Mouse (Mus musculus): ENCODE results near the gene Srp68. TPM values are rescaled to one million over a fixed set of nuclear protein-coding genes. Genes with fewer than 3 reads are reported as not detected.

The Srp68 gene
- polyA plus RNA-seq, 1 experiment = 83.0 TPM

DNA sequence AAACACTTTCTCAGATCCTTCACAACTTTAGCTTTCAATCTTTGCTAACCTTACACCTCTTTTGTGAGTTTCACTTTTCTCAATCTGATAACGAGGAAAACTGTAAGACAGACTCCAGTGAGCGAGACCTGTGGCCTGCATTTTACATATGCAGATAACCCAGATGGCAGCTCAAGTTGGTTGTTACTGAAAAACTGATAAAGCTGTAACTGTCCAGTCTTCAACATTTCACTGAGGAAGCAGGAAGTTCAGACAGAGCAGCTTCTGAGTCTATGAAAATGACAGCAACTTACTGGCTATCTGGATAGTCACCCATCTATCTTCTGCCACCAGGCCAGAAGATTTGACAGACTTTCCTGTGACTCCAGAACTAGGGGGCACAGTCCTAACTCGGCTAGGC is 35.6 kb upstream of the Srp68 start:
- peaks cover under 1% of the 10 kb centered on the region for H3K36me3 ChIP-seq (ENCODE audit: control insufficient read depth, insufficient read depth)
- H3ac ChIP-seq (ENCODE audit: control insufficient read depth, insufficient read length) = no peak overlapping the region
- TF ChIP-seq CEBPB (IDR thresholded peaks at IDR 0.05; ENCODE audit: insufficient read depth, poor library complexity, severe bottlenecking) (no peak), MYOD1 (IDR thresholded peaks at IDR 0.05; ENCODE audit: control insufficient read depth in 1 of 3, insufficient read length in 2 of 3, low read depth in 2 of 3) (no peak), POLR2A (IDR thresholded peaks at IDR 0.05; ENCODE audit: insufficient read length, low read depth) (no peak), SRF (IDR thresholded peaks at IDR 0.05; ENCODE audit: control insufficient read depth, insufficient read length, low read depth) (no peak), TCF12 (IDR thresholded peaks at IDR 0.05; ENCODE audit: insufficient read depth, poor library complexity, severe bottlenecking) (no peak), POLR2AphosphoS2 (IDR thresholded peaks at IDR 0.05; ENCODE audit: insufficient read length, low read depth) (no peak), MYOG (IDR thresholded peaks at IDR 0.05; ENCODE audit: control insufficient read depth in 1 of 3, insufficient read depth in 1 of 3, insufficient read length in 2 of 3, low read depth in 2 of 3) (no peak), TCF3 (IDR thresholded peaks at IDR 0.05; ENCODE audit: insufficient read length, low read depth) (no peak), REST (IDR thresholded peaks at IDR 0.05; ENCODE audit: insufficient read depth, insufficient read length) (no peak), USF1 (IDR thresholded peaks at IDR 0.05; ENCODE audit: low read depth) (no peak), E2F4 (IDR thresholded peaks at IDR 0.05; ENCODE audit: insufficient read depth) (no peak), MAX (IDR thresholded peaks at IDR 0.05; ENCODE audit: low read depth) (no peak)
- peaks cover 10% of the 10 kb centered on the region for H3K79me2 ChIP-seq (ENCODE audit: control insufficient read depth, insufficient read depth)
- no peak overlapping the region for H3K4me2 ChIP-seq (ENCODE audit: low read depth)
- H3K4me3 ChIP-seq = no peak overlapping the region
- no peaks in the 10 kb centered on the region for H3K27me3 ChIP-seq (ENCODE audit: control insufficient read depth, insufficient read depth, insufficient read length)

DNA sequence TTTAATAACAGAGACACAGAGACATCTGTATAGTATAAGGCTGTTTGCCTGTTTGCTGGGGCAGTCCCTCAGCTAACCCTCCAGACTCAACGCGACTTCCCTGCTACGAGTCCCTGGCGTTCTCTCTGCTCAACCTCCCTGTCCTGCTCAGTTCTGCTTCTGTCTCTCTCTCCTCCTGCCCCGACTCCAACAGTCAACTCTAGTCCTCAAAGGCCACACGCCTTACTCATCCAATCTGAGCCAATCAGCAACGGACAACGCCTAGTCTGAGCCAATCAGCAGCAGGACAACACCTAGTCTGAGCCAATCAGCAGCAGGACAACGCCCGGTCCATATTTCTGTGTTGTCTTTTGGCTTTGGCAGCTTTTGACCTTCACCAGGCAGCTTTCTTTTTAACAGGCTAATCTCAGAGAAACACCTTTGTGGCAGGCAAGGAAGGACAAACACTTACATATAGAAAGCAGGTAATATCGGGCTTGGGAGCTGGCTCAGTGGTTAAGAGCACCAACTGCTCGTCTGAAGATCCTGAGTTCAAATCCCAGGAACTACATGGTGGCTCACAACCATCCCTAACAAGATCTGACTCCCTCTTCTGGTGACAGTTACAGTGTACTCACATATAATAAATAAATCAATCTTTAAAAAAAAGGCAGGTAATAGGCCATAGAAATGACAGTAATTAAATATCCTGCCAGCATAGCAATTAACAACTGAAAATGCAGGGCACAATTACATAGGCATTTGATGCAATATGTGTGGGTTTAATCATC is 33.9 kb upstream of the Srp68 start:
- TF ChIP-seq CEBPB (IDR thresholded peaks at IDR 0.05; ENCODE audit: insufficient read depth, poor library complexity, severe bottlenecking) (no peak), MYOG (IDR thresholded peaks at IDR 0.05; ENCODE audit: control insufficient read depth in 1 of 3, insufficient read depth in 1 of 3, insufficient read length in 2 of 3, low read depth in 2 of 3) (no peak), TCF3 (IDR thresholded peaks at IDR 0.05; ENCODE audit: insufficient read length, low read depth) (no peak), REST (IDR thresholded peaks at IDR 0.05; ENCODE audit: insufficient read depth, insufficient read length) (no peak), POLR2A (IDR thresholded peaks at IDR 0.05; ENCODE audit: insufficient read length, low read depth) (no peak), POLR2AphosphoS2 (IDR thresholded peaks at IDR 0.05; ENCODE audit: insufficient read length, low read depth) (no peak), MAX (IDR thresholded peaks at IDR 0.05; ENCODE audit: low read depth) (no peak), SRF (IDR thresholded peaks at IDR 0.05; ENCODE audit: control insufficient read depth, insufficient read length, low read depth) (no peak), MYOD1 (IDR thresholded peaks at IDR 0.05; ENCODE audit: control insufficient read depth in 1 of 3, insufficient read length in 2 of 3, low read depth in 2 of 3) (no peak), E2F4 (IDR thresholded peaks at IDR 0.05; ENCODE audit: insufficient read depth) (no peak)
- no peak overlapping the region for H3K4me3 ChIP-seq
- H3K27me3 ChIP-seq (ENCODE audit: control insufficient read depth, insufficient read depth, insufficient read length) = no peaks in the 10 kb centered on the region
- H3K36me3 ChIP-seq (ENCODE audit: control insufficient read depth, insufficient read depth) = peaks cover 8% of the 10 kb centered on the region
- no peak overlapping the region for H3ac ChIP-seq (ENCODE audit: control insufficient read depth, insufficient read length)
- H3K4me2 ChIP-seq (ENCODE audit: low read depth) = no peak overlapping the region
- peaks cover 10% of the 10 kb centered on the region for H3K79me2 ChIP-seq (ENCODE audit: control insufficient read depth, insufficient read depth)

DNA sequence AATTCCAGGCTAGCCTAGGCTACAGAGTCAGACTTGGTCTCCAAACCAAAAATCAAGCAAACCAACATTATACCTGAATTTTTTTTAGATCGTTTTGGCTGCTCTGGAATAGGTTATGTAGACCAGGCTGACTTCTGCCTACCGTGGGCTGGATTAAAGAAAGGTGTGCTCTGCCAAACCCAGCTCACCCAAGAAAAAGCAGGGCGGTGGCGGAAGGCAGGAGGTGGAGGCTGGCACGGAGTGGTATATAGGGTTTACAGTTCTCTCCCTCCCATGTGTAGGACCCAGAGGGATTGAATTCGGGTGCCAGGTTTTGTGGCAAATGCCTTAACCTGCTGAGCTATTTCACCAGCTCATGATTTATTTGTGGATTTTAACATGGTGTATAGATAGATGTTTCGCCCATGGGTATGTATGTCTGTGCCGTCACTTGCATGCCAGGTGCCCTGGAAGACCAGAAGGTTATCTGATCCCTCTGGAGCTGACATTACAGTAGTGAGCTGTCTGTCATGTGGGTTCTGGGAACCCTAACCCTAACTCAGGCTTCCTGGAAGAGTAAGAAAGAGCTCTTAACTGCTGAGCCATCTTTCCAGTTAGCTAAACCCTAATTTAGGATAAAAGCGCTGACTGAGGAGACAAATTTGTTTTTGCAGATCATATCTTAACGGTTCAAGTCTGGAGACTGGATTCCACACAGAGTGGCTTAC is 33.2 kb upstream of the Srp68 start, which contains the start of gene Exoc7:
Gene Exoc7, minus strand, starts transcription at position 215 of the 707 bp plus-strand sequence.
- H3K27me3 ChIP-seq (ENCODE audit: control insufficient read depth, insufficient read depth, insufficient read length) = no peaks in the 10 kb centered on the region
- H3ac ChIP-seq (ENCODE audit: control insufficient read depth, insufficient read length) = peak within 1 kb of the TSS; percentile 17
- H3K36me3 ChIP-seq (ENCODE audit: control insufficient read depth, insufficient read depth) = peaks cover 15% of the 10 kb centered on the region
- peak within 1 kb of the TSS; percentile 100 for H3K4me2 ChIP-seq (ENCODE audit: low read depth)
- peak within 1 kb of the TSS; percentile 91 for H3K4me3 ChIP-seq
- TF ChIP-seq SRF (IDR thresholded peaks at IDR 0.05; ENCODE audit: control insufficient read depth, insufficient read length, low read depth) = no peak
- no peak for TF ChIP-seq MYOD1 (IDR thresholded peaks at IDR 0.05; ENCODE audit: control insufficient read depth in 1 of 3, insufficient read length in 2 of 3, low read depth in 2 of 3)
- no peak for TF ChIP-seq CEBPB (IDR thresholded peaks at IDR 0.05; ENCODE audit: insufficient read depth, poor library complexity, severe bottlenecking)
- no peak for TF ChIP-seq E2F4 (IDR thresholded peaks at IDR 0.05; ENCODE audit: insufficient read depth)
- no peak for TF ChIP-seq POLR2AphosphoS2 (IDR thresholded peaks at IDR 0.05; ENCODE audit: insufficient read length, low read depth)
- no peak for TF ChIP-seq MAX (IDR thresholded peaks at IDR 0.05; ENCODE audit: low read depth)
- TF ChIP-seq TCF12 (IDR thresholded peaks at IDR 0.05; ENCODE audit: insufficient read depth, poor library complexity, severe bottlenecking) = no peak
- TF ChIP-seq REST (IDR thresholded peaks at IDR 0.05; ENCODE audit: insufficient read depth, insufficient read length) = no peak
- no peak for TF ChIP-seq USF1 (IDR thresholded peaks at IDR 0.05; ENCODE audit: low read depth)
- H3K79me2 ChIP-seq (ENCODE audit: control insufficient read depth, insufficient read depth) = peaks cover 10% of the 10 kb centered on the region

DNA sequence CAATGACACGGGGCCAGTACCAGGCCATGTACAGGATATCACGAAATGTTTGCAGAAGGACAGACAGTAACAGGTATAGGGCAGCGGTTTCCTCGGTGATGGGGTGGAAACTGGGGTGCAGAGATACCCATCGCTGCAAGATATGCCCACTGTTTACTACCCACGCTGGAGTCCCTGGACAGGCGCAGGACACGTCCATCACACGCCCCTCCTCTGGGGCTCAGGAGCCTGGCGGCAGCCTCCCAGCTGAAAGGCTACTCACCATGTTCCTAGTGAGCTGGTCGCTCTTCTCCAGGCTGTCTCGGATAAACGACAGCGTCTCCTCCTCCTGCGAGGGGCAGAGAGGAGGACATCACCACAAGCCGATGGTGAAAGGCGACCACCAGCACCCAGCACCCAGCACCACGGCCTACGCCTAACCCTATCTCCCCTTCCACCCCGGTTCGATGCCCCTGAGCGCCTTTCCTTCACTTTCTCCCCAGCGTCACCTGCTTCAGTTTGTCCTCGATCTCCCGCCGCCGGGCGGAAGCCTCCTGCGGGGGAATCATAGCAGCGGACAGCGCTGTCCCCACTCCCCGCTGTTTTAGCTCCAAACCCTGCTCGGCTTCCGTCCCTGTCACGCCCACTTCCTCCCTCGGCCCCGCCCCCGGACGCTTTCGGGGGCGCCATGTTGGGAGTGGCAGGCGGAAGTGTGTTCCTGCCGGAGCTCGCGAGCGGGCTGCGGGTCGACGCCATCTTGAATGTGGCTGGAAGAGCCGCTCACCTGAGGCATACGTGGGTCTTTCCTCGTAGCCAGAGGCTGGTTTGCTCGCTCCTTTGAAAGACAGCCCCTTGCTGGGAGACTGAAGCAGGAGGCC is 32.3 kb upstream of the Srp68 start:
- H3K27me3 ChIP-seq (ENCODE audit: control insufficient read depth, insufficient read depth, insufficient read length) = no peaks in the 10 kb centered on the region
- peaks cover 10% of the 10 kb centered on the region for H3K79me2 ChIP-seq (ENCODE audit: control insufficient read depth, insufficient read depth)
- H3K36me3 ChIP-seq (ENCODE audit: control insufficient read depth, insufficient read depth) = peaks cover 17% of the 10 kb centered on the region
- H3ac ChIP-seq (ENCODE audit: control insufficient read depth, insufficient read length) = peak overlapping the region; percentile 17
- peak overlapping the region; percentile 91 for H3K4me3 ChIP-seq
- TF ChIP-seq TCF3 (IDR thresholded peaks at IDR 0.05; ENCODE audit: insufficient read length, low read depth) (no peak), POLR2A (IDR thresholded peaks at IDR 0.05; ENCODE audit: insufficient read length, low read depth) (peak; percentile 72), SRF (IDR thresholded peaks at IDR 0.05; ENCODE audit: control insufficient read depth, insufficient read length, low read depth) (no peak), MYOD1 (IDR thresholded peaks at IDR 0.05; ENCODE audit: control insufficient read depth in 1 of 3, insufficient read length in 2 of 3, low read depth in 2 of 3) (no peak), REST (IDR thresholded peaks at IDR 0.05; ENCODE audit: insufficient read depth, insufficient read length) (no peak), POLR2AphosphoS2 (IDR thresholded peaks at IDR 0.05; ENCODE audit: insufficient read length, low read depth) (peak; percentile 35), MAX (IDR thresholded peaks at IDR 0.05; ENCODE audit: low read depth) (no peak), USF1 (IDR thresholded peaks at IDR 0.05; ENCODE audit: low read depth) (no peak), CEBPB (IDR thresholded peaks at IDR 0.05; ENCODE audit: insufficient read depth, poor library complexity, severe bottlenecking) (no peak)
- H3K4me2 ChIP-seq (ENCODE audit: low read depth) = peak overlapping the region; percentile 100
